Mouse (Mus musculus) forelimb bud, embryonic 11.5 days (tissue): ENCODE results near the gene Gstt2.

ENCODE experiments used
- DNase-seq: peaks from one replicate; pipeline ENCODE4 v3.0.0-alpha.2; 2012; ENCODE audit warnings: low read depth, low spot score

Gene Gstt2

DNA sequence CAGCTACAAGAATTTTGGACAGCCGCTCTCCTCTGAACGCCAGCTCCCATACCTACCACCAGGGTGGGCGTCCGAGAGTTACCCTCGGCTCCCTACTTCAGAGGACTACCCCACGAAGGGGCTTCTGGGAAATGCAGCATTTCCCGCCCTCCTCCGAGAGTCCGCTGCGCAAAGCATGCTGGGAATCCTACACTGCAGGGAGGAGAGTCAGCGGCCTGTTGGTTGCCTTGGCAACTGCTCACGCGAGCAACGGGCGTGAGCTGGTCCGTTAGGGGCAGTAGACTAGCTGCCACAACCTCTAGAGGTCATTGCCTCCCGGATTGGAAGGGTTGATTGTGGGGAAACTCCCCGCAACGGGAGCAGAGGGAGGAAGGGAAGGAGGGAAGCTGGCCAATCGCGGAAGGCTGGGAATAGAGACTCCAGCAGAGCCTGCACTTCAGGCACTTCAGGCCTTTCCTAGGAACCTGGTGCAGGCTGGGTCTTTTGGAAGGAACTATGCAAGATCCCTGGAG, at the start of gene Gstt2:
Gstt2 (minus strand) TSS at position 177 of the 512 bp plus-strand sequence.
- peak; percentile 98 for DNase-seq

DNA sequence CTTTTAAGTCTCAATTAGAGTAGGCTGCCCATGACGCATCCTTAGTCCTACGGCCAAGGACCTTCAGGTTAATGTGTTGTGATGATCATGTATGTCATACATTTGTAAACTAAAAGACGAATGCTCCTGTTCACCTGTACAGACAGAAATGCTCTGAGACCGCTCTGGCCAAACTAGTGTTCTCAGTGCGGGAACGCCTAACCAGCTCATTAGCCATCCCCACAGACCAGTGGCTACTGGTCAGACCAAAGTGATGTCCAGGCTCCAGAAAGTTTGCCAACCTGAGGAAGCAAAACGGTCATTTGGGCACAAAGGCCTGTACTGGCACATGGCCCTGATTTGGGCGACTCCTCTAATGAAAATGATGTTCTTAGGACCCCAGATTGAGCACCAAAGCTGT, 47.5 kb upstream of the Gstt2 start:
- DNase-seq = no peak

DNA sequence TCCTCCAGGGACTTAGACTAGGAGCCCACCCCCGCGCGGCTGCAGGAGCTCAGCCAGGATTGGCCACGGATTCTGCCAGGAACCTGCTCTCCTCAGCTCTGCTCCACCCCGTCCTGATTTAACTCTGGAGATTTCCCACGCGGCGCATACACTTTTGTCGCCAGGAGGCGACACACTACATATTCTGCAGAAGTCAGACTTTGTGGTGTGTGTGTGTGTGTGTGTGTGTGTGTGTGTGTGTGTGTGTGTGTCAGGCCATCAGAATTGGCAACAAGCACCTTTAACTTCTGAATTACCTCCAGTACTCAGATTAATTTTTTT, 46.0 kb upstream of the Gstt2 start:
- peak; percentile 80 for DNase-seq

DNA sequence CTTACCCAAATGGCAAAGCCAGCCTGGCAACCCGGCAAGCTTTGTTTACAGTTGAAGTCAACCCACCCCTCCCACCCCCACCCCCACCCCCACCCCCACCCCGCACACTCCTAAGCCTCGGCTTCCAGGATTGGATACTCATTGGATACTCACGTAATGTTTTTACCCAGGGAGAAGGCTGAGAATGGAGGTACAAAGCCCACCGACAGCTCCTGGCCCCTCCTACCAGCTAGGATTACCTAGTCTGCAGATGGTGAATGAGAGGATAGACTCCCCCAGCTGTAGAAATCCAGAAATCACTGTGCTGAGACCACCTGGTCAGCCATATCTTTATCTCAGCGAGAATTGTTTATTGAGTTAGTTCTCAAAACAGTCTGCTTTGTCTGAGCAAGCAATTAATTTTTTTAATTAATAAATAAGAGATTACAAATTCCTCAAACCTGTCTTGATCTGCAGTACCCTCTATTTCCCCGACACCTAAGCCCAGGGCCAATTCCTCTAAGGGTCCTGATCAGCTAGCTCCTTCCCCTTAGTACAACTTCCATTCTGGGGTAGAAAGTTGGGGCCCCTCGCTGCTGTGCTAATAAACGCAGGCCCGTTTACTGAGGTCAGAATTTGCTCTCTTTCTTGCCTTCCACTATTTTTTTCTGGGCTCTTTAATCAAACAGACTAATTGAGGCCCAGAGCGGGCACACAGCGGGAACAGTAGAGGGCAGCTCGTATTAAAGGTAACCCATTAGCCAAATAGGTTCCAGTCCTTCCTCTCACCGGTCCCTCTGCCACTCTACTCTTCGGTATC, 45.4 kb upstream of the Gstt2 start:
- DNase-seq = peak; percentile 40

DNA sequence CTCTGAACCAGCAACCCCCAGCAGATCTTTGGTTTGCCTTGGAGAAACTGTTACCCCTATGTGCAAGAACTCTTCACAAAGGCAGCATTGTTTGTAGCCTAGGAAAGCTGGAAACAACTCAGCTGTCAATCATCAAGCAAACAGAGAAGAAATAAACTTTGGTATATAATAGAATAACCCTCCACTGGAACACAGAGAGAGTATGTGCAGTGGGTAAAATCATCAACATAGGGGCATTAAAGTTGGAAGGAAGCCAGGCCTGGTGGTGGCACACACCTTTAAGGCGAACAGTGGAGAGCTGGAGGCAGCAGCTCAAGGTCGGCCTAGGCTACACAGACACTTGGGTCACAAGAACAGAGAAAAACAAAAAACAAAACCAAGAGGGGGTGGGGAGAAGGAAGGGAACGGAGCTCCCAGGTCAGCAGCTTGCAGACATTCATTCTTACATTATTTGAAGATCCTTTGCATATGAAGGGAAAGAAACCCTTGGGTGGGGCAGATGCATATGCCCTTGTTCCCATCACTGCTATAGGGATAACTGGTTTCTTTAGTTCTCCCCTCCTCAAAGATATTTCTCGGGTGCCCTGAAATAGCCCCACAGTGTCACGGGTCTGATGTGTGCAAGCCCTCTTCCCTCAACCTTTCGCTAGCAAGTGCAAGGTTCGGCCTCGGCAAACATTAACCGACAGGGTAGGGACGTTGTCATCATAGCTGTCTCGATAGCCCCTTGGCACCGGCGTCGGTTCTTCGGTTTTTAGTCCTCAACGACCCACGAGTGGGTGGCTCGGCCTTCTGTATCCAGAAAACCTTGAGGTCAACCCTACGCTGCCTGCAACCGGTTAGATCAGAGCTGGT, 44.6 kb upstream of the Gstt2 start:
- DNase-seq = no peak

DNA sequence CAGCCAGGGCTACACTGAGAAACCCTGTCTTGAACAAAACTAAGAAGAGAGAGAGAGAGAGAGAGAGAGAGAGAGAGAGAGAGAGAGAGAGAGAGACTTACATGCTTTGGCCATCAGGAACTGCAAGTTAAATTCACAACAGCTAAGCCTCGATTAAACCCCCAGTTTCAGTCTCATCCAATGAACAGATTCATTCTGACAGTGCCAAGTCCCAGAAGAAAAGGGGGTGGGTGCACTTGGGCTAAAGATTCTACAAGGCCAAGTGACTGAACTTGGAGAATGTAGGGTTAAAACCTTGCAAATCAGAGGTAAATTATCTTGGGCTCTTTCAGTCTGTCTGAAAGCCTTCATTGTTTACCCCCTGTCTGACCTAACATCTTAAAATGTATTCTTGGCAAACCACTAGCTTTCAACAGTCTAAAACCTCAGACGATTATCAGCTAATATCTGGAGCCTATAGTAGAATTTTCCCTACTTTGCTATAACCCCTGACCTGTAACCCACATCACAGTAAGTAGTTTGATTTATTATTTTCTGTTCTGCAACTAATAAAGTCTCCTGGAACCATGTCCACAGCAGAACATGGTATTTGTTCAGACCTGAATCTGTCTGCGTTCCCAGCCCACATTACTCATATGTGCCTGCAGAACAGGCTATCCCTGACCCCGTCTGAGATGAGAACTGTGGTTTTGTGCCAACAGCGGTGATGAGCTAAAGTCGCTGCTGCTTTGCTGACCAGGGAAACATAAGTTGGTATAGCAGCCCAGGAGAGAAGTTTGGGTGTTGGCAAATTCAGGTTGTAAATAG, 43.8 kb upstream of the Gstt2 start:
- DNase-seq = peak; percentile 56

DNA sequence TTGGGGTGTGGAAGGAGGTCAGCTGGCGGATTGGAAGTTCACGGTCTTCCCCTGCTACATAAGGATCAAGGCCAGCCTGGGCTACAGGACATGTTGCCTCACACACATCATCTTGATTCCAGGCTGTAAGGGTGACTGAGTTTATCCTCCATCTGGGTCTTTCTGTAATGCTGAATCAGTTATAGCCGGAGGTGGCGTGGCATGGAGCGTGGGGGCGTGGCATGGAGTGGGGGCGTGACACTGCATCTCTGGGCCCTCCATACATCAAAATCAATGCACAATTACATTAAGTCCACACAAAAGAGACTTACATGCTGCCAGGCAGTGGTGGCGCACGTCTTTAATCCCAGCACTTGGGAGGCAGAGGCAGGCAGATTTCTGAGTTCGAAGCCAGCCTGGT, 43.1 kb upstream of the Gstt2 start:
- no peak for DNase-seq

DNA sequence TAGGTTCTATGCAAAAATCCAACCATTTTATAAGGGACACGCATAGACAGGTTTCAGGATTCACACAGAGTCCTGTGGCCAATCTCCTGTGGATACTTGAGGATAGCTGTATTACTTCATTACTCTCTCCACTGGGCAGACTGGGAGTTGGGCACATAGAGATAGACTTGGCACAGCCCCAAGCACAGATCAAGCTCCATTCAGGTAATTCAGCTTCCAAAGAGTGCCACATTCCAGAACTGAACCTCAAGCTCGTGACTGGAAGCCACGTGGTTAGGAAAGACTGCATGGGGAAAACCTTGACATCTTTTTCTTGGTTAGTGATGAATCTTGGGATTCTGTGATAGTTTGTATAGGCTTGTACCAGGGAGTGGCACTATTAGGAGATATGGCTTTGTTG, 41.6 kb upstream of the Gstt2 start:
- no peak for DNase-seq

DNA sequence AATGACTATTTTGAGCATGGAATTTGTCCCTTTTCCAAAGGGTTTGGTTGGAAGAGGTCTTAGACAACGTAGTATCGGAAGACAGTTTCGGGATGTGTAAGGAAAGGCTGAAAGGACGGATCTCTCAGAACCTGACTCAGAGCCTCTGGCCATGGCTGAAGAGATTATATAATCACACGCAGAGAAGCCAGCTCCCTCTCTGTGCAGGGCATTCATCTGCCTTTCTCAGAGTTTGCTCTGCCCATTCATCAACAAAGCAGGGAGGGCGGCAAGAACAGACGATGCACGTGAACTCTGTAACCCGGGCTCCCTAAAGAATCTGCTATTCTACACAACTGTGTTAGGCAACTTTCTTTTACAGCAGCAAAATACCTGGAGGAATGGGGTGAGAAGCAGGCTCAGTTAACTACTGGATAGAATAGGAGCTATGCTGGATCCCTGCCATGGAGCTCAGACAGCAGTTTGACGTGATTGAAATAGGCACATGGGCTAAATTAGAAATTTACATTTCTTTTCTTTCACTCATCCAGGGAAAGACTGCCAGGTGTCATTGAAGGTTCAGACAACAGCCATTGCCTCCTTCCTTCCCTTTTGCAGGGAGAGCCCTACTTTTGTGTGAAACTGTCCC, 36.4 kb upstream of the Gstt2 start:
- no peak for DNase-seq

DNA sequence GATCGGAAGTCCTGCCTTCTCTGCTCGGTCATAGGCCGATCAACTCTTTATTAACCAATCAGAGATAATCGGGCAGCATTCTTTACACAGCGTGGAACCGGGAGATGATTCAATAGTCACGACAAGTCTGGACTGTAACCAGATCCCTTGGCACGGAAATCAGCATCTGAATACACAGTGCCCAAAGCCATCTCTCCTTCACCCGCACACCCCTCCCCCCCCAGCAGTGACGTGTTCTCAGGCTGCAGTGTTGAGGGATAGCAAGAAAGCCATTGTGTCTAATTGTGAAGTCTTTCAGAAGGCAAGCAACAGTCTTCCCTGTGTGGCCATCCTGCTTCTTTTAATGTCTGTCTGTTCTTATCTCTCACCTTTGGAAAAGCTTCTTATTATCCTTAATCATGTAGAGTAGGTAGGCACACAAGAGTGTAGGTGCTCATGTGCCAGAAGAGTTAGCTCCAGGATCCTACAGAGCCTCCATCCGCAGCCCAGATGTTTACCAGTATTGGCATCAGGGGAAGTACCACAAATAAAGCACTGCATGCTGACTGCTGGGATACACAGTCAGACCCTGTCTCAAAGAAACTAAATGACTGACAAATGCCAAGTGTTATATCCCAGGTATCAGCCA, 35.8 kb upstream of the Gstt2 start:
- peak; percentile 84 for DNase-seq

DNA sequence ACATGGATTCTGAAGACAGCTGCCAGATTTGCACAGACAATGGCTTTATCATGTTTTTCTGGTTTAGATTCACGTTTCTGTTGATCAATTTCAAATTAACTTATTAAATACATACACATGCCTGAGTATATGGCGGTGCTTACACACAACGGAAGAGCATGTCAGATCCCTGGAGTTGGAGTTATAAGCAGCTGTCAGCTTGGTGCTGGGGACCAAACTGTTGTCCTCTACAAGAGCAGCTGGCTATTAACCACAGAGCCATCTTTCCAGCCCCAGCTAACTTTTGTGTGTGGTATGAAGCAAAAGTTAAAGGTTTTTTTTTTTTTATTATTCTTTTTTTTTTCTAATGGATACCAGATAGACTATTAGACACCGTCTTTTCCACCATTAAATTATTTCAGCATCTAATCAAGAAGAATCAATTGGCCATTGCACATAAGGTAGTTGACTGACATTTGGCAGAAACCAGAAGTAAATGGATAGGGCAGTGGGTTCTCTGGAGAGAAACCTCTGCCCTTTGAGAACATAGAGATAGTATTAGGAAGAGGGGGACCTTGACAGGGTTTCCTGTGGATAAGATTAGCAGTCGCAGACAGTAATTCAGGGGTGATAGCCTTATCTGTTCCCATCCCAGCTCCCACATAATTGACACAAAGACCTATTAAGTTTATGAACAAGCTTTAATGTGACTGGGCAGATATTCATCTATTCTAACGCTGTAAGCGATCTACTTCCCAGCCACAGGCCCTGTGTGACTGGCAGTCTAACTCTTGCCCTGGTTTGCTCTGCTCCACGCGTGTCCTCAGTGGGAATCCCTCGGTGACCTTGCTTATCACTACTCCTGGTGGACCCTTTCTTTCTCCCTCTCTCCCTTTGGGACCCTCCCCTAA, 35.0 kb upstream of the Gstt2 start:
- no peak for DNase-seq

DNA sequence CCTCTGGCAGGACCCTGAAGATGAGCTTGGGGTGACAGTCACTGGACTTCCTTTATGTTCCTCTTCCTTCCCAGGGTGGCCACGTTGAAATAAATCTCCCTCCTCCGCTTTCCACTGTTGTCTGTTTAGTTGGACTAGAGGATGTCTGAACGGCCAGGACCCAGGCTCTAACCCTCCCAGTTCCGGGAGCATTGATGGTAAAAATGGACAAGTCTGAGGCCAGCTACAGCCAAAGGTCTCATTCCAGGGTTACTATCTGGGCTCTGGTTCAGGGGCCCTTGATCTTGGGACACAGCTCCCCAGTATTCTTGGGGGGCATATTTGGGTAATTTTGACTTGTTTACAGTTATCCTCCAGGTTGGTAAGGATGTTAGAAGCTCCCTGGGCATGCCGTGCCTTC, 24.4 kb upstream of the Gstt2 start:
- DNase-seq = no peak

DNA sequence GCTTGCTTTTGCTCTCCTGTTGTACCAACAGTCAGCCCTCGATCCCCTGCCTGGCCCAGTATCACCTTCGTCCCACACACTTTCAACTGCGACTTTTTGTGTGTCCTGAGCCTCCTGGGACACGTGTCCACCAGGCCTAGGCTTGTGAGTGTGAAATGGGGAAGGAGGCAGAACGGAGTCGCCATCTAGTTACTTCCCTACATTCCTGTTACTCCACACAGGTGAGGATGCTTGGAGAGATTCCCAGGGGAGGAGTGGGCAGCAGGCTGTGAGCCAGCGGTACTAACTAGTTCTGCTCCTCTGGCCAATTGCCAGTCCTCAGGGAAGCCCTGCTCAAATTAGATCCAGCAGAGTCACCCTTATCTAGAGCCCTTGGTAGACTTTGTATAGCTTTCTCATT, 23.5 kb upstream of the Gstt2 start:
- DNase-seq = no peak

DNA sequence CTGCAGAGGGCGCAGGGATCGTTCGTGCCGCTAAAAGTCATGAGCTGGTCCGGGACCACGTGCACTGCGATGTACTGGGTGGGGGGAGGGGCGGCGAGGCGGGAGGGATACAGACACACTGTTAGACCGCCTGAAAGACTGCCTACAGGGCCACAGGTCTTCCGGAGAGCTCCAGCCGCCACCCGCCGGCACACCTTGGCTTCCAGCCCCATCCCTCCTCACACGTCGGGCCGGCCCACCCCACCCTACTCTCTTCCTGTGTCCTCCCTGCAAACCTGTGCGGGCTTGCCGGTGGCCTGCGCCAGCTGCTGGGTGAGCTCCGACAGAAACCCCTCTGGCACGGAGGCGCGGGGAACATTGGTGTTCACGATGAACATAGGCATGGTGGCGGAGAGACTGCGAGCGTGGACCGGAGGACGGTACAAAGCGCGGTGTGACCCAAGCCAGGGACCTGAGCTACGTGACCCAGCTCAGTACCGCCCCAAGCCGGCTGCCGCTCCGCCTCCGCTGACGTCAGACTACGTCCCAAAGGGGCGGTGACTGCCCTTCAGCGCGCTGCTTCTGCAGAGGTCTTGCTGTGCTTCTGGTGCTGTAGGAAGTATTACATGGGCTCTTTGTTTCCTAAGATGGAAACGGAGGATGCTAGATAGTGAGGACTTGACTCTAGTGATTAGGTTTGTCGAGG, 22.7 kb upstream of the Gstt2 start, which contains the start of gene Mif:
Mif (minus strand) TSS at position 455 of the 685 bp plus-strand sequence.
- DNase-seq = peak; percentile 95

DNA sequence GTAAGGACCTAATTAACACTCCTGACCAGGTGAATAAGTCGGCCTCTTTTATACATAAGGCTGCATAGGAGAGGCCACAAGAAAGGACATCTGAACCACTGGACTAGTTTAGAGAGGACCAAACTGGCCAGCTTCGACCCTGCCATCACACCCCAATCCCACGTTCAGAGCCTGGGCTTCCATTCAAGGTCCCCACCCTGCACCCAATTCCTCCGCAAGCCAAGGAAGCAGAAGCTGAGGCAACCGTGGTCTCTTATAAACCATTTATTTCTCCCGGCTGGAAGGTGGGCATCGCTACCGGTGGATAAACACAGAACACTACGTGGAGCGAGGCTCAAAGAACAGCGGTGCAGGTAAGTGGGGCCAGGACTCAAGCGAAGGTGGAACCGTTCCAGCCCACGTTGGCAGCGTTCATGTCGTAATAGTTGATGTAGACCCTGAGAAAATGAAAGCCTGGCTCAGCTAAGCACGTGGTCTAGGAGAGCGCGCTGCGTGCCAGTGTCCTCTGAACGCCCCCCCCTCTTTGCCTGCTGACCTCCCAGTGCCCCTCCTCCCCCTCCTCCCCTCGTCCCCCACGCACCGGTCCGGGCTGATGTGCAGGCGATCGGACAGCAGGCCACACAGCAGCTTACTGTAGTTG, 22.0 kb upstream of the Gstt2 start:
- DNase-seq = peak; percentile 63

DNA sequence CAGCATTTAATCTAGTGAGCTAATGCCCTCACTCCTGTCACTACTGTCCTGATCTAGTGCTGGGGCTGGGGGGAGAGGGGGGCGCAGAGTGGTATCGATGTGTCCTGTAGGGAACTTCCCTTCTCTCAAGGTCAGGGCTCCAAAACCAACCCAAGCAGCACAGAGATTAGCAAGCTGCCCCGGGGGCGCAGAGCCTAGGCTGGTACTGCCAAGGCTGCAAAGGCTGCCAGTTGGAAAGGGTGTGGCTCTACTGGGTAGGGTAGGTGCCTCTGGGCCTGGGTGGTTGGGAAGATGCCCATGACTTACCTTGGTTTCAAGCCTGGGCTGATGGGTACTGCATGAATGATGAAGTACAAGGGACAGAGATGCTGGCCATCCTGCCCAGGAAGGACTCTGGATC, 20.4 kb upstream of the Gstt2 start:
- no peak for DNase-seq

DNA sequence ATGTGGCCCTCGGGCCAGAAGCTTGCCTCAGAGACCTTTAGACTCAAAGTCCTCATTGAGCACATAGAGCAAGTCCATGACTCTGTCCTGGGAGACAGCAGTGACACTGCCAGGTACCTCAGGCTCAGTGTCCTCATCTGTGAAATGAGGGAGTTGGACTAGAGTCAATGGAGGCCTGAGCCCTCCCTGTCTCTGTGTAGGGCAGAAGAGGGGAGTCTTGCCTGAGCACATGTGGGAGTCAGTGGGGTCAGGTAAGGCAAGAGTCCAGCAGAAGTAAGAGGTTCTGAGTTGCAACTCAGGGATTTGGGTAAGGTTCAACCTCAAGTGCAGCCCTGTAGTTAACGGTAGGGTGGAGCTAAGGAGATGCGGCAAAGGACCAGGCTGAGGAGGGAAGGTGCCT, 19.8 kb upstream of the Gstt2 start:
- DNase-seq = no peak

DNA sequence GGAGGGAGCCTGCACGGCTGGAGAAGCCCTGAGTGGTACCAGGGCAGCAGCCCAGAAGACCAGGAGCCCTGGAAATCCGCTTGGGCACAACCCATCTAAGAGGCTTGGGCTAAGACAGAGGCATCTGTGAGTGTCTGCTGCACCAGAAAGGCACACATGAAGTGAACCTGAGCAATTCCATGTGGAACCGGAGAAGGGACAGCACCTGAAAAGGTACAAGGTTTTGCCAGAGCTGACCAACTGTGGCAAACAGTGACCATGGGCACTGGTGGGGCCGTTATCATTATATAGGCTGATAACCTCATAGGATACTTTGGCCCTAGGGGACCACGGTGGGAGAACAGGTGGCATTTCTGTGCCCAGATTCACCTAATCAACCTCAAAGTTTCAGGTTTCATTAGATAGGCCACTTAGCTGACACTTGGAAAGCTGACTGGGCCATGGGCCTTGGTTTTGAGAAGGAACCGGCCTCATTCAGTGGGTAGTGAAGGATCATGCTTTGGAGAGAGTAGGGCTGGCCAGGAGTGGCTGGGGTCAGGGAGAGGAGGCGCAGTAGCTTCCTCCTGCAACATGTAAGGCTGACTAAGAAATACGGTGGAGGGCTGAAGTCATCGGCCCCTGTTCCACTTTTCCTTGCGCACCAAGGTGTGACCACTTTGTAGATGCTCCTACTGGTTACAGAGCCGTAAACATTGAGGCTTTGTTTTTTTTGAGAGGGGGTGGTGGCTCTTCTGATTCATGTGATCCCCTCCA, 19.1 kb upstream of the Gstt2 start:
- no peak for DNase-seq
